Mouse (Mus musculus) CD4-positive, CD25-positive, alpha-beta regulatory T cell, adult 2 months (primary cell): ENCODE measurements at regions not wholly inside any gene's neighbourhood (a gene's known extent, or its start where the extent isn't known, plus 50 kb on each side); places are given as distances from the start of the nearest gene placed in this dataset.

Experiments
- DNase-seq: peaks from one replicate; pipeline ENCODE4 v3.0.0-alpha.2; 2012; ENCODE audit warnings: low read depth, low spot score

- no peak for DNase-seq
Observed at GRCm38 (mm10) chr19:35263101-35263500, 340.9 kb downstream of the Kif20b start.

GRCm38 (mm10) chr19:35278395-35278794 lies 356.2 kb downstream of the Kif20b start:
- DNase-seq: no peak

- no peak for DNase-seq
Observed at GRCm38 (mm10) chr19:35282775-35283447, 360.8 kb downstream of the Kif20b start.

GRCm38 (mm10) chr19:35298846-35299245 lies 376.7 kb downstream of the Kif20b start:
- DNase-seq: no peak

- no peak for DNase-seq
Observed at GRCm38 (mm10) chr19:35302723-35303270, 380.6 kb downstream of the Kif20b start.
